Mouse (Mus musculus): ENCODE measurements around the gene Havcr2. TPM values are rescaled to one million over a fixed set of nuclear protein-coding genes. Genes with fewer than 3 reads are reported as not detected.
A peak's percentile ranks its signal among the peaks of the same experiment; 100 is the strongest.

Havcr2 gene
- total and polyA plus RNA-seq, 2 experiments from 2014 or later = 0.22 to 1.1 TPM

DNA sequence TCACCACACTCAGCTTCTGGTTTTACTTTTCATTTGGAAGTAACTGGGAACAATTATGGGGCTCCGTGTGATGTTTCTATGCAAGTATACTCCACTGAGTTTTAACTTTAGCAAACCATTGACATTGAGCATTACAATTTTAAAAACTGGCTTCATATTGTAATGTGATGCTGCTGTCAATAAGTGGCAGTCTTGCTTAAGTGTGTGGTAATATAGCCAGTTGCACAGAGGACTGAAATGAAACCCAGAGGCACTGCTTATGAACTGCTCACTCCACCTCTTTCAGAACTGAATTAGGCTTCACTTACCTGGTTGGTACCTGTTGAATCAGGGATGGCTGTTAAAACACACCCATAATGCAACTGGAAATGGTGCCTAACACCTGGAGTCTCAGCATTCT lies 11.6 kb upstream of the Havcr2 start:
- Histone ChIP-seq H3K9ac (no peak overlapping the region), H3K36me3 (ENCODE audit: insufficient read depth) (peaks cover 18% of the 10 kb centered on the region), H3K27ac (ENCODE audit: low read depth, low read length) (no peak overlapping the region), H3K27me3 (ENCODE audit: insufficient read depth, low read length) (no peaks in the 10 kb centered on the region), H3K4me1 (ENCODE audit: insufficient read depth) (no peaks in the 10 kb centered on the region), H3K4me2 (ENCODE audit: low read depth) (no peak overlapping the region), H3K4me3 (ENCODE audit: low read depth, low read length) (no peak overlapping the region), H3K9me3 (ENCODE audit: low read length) (no peaks in the 10 kb centered on the region)
- 0 out of 2 replicates have a peak, but pooled peaks have one; percentile 13 for TF ChIP-seq CTCF (IDR thresholded peaks at IDR 0.05; ENCODE audit: low read depth)
- ATAC-seq (no peak), DNase-seq (no peak)
- WGBS = 91% methylated on average over 1 of the region's 1 CpGs

DNA sequence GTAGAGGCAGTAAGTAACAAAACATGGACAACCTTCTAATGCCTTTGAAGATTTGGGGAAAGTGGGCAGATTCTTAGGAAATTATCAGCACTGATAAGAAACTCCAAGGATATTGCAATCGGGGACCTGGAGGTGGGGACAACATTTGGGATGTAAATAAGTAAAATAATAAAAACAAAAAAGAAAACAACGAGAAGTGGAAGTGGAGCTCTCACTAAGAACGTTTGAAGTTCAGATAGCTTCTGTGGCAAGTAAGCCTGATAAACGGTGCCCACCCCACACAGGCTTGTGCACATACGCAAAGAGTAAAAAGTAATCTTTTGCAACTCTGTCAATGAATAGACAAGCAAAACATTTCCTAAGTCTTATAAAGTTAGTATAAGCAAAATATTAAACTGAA lies 10.8 kb upstream of the Havcr2 start:
- WGBS = 95% methylated on average over 5 of the region's 5 CpGs
- Histone ChIP-seq H3K27me3 (ENCODE audit: insufficient read depth, low read length) (no peaks in the 10 kb centered on the region), H3K9ac (no peak overlapping the region), H3K9me3 (ENCODE audit: low read length) (no peaks in the 10 kb centered on the region), H3K36me3 (ENCODE audit: insufficient read depth) (peaks cover 18% of the 10 kb centered on the region), H3K27ac (ENCODE audit: low read depth, low read length) (no peak overlapping the region), H3K4me3 (ENCODE audit: low read depth, low read length) (no peak overlapping the region), H3K4me2 (ENCODE audit: low read depth) (no peak overlapping the region), H3K4me1 (ENCODE audit: insufficient read depth) (no peaks in the 10 kb centered on the region)
- TF ChIP-seq CTCF (IDR thresholded peaks at IDR 0.05; ENCODE audit: low read depth) = no peak
- DNase-seq (no peak), ATAC-seq (no peak)

DNA sequence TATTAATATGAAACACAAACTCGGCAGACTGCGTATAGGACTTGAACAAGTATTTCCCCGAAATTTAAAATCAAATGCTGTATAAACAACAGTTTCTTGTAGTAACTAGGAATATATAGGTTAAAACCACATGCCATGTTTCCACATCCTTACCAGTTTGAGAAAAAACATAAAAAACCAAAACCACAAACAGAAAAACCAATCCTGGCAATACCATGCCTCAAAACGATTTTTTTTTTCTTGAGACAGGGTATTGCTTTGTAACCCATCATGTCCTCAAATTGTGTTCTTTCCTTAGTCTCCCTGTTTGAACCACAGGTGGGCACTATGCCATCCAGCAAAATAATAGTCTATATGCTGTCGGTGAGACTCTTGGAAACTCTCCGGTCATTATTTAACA lies 8.6 kb upstream of the Havcr2 start:
- ATAC-seq (no peak), DNase-seq (no peak)
- WGBS = 94% methylated on average over 6 of the region's 6 CpGs
- Histone ChIP-seq H3K27me3 (ENCODE audit: insufficient read depth, low read length) (no peaks in the 10 kb centered on the region), H3K4me2 (ENCODE audit: low read depth) (no peak overlapping the region), H3K9me3 (ENCODE audit: low read length) (no peaks in the 10 kb centered on the region), H3K9ac (no peak overlapping the region), H3K27ac (ENCODE audit: low read depth, low read length) (no peak overlapping the region), H3K36me3 (ENCODE audit: insufficient read depth) (peaks cover 10% of the 10 kb centered on the region), H3K4me3 (ENCODE audit: low read depth, low read length) (no peak overlapping the region), H3K4me1 (ENCODE audit: insufficient read depth) (no peaks in the 10 kb centered on the region)
- TF ChIP-seq CTCF (IDR thresholded peaks at IDR 0.05; ENCODE audit: low read depth) = no peak

DNA sequence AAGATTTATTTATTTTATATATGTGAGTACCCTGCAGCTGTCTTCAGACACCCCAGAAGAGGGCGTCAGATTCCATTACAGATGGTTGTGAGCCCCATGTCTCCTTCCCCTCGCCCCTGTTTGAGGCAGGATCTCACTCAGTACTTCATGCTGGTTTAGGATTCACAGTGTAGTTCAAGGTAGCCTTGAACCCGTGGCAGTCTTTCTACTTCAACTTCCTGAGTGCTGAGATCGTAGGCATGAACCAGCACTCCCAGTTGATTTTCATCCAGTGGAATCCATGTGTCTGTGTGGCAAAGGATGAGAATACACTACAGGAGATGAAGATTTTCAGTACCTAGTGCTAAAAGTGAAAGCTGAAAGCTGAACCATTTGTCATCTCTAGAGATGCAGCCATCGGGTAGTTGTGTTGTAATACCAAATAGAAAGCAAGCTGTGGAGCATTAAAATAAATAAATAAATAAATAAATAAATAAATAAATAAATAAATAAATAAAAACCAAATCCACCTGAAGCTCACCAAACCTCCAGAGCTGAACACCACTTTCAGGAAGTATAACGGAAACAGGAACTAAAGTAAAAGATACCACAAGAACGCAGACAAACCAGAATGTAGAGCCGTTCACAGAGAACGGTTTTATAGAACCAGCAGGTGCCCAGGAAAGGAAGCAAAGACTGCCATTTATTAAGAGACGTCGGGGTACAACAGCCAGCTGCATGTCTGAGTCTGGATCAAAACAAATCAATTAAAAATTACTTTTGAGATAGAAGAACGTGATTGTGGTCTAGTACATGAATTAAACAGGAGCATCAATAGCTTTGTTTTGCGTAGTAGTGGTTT lies 6.9 kb upstream of the Havcr2 start:
- no peak for TF ChIP-seq CTCF (IDR thresholded peaks at IDR 0.05; ENCODE audit: low read depth)
- peaks cover 6% of the 10 kb centered on the region for H3K36me3 ChIP-seq (ENCODE audit: insufficient read depth)
- H3K27ac ChIP-seq (ENCODE audit: low read depth, low read length) = no peak overlapping the region
- DNase-seq (no peak), ATAC-seq (no peak)
- no peak overlapping the region for H3K4me3 ChIP-seq (ENCODE audit: low read depth, low read length)
- H3K27me3 ChIP-seq (ENCODE audit: insufficient read depth, low read length) = no peaks in the 10 kb centered on the region
- H3K4me1 ChIP-seq (ENCODE audit: insufficient read depth) = no peaks in the 10 kb centered on the region
- WGBS = 73% methylated on average over 13 of the region's 13 CpGs
- H3K4me2 ChIP-seq (ENCODE audit: low read depth) = no peak overlapping the region
- no peaks in the 10 kb centered on the region for H3K9me3 ChIP-seq (ENCODE audit: low read length)
- H3K9ac ChIP-seq = no peak overlapping the region

DNA sequence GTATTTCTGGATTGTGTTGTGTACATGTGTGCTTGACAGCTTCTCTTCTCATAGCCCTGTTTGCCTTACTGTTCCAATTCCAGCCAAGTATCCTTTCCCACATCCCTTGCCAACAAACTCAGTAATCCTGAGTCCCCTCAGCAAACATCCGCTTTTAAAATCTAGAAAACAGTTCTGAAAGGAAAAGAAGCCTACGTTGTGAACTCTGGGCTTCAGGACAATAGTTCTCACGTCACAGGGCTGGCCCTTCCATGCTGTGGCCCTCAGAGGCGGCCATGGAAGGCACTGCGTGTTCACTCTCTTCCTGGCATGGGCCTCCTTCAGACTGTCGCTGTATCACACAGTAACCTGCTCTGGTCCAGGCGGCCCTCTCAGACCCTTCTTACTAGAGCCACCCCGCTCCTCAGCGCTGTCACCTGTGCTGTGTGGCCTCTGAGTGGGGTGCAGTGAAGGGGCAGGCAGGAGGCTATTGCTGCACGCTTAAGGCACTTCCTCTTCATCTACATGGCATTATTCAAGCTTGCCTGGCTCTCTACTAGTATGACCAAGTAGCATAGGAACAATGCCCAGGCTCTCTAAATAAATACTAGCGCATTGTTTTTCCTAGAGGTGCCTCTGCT lies 5.2 kb upstream of the Havcr2 start:
- Histone ChIP-seq H3K36me3 (ENCODE audit: insufficient read depth) (no peaks in the 10 kb centered on the region; the same call in 1 of the 2 replicates), H3K9ac (no peak overlapping the region), H3K4me3 (ENCODE audit: low read depth, low read length) (no peak overlapping the region), H3K27me3 (ENCODE audit: insufficient read depth, low read length) (no peaks in the 10 kb centered on the region), H3K4me1 (ENCODE audit: insufficient read depth) (no peaks in the 10 kb centered on the region), H3K4me2 (ENCODE audit: low read depth) (no peak overlapping the region), H3K27ac (ENCODE audit: low read depth, low read length) (no peak overlapping the region), H3K9me3 (ENCODE audit: low read length) (no peaks in the 10 kb centered on the region)
- DNase-seq (no peak), ATAC-seq (0 out of 2 replicates have a peak, but pooled peaks have one; percentile 14)
- TF ChIP-seq CTCF (IDR thresholded peaks at IDR 0.05; ENCODE audit: low read depth) = no peak
- WGBS = 79% methylated on average over 11 of the region's 11 CpGs

DNA sequence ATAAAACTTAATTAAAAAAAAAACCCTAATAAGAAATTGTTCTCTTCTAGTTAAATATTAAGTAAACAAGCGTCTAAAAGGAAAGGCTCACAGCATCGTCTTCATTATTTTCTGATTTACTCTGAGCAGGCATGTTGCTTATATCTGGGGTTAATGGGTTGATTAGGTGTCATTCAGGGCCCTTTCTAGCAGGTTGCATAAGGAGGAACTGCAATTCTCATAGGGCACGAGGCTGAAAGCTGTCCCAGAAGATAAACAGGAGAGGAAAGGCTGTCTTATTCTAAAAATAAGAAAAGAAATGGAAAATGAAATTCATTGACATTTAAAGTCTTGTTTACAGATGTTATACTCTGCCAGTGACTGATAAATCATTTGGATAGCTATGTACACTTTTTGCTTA lies 5.2 kb downstream of the Havcr2 start:
- no peak overlapping the region for H3K9ac ChIP-seq
- no peaks in the 10 kb centered on the region for H3K27me3 ChIP-seq (ENCODE audit: insufficient read depth, low read length)
- TF ChIP-seq CTCF (IDR thresholded peaks at IDR 0.05; ENCODE audit: low read depth) = no peak
- no peak overlapping the region for H3K27ac ChIP-seq (ENCODE audit: low read depth, low read length)
- no peaks in the 10 kb centered on the region for H3K36me3 ChIP-seq (ENCODE audit: insufficient read depth)
- H3K9me3 ChIP-seq (ENCODE audit: low read length) = no peaks in the 10 kb centered on the region
- no peak overlapping the region for H3K4me2 ChIP-seq (ENCODE audit: low read depth)
- ATAC-seq = no peak
- no peak overlapping the region for H3K4me3 ChIP-seq (ENCODE audit: low read depth, low read length)
- H3K4me1 ChIP-seq (ENCODE audit: insufficient read depth) = no peaks in the 10 kb centered on the region
- DNase-seq = no peak
- 83% methylated on average over 3 of the region's 3 CpGs for WGBS

DNA sequence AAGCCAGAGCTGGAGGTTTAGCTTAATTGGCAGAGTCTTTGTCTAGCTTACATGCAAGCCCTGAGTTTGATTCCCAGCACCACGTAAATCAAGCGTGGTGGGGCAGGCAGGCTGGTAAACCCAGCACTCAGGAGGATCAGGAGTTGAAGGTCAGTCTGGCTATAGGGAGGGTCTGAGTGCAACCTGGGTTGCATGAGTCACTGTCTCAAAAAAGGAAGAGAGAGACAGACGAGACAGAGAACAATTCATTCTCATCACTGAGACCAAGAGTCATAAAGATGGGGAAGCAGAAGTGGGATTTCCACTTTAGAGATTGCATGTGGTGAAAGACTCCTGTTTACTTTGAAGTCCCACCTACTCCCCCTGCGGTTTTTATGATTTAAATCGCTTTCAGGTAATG lies 6.6 kb downstream of the Havcr2 start:
- 84% methylated on average over 5 of the region's 5 CpGs for WGBS
- no peak for TF ChIP-seq CTCF (IDR thresholded peaks at IDR 0.05; ENCODE audit: low read depth)
- ATAC-seq = no peak

More for the DNA sequence above, 6.6 kb downstream of the Havcr2 start:
- no peak overlapping the region for H3K27ac ChIP-seq (ENCODE audit: low read depth, low read length)
- H3K27me3 ChIP-seq (ENCODE audit: insufficient read depth, low read length) = no peaks in the 10 kb centered on the region
- no peak overlapping the region for H3K4me2 ChIP-seq (ENCODE audit: low read depth)
- no peak overlapping the region for H3K4me3 ChIP-seq (ENCODE audit: low read depth, low read length)
- H3K36me3 ChIP-seq (ENCODE audit: insufficient read depth) = no peaks in the 10 kb centered on the region
- no peak for DNase-seq
- no peak overlapping the region for H3K9ac ChIP-seq
- H3K4me1 ChIP-seq (ENCODE audit: insufficient read depth) = no peaks in the 10 kb centered on the region
- no peaks in the 10 kb centered on the region for H3K9me3 ChIP-seq (ENCODE audit: low read length)

Measured in forebrain, postnatal 0 days (tissue).